Mouse (Mus musculus) spleen, adult 2 months (tissue): ENCODE measurements around the gene Sh2d4b.

Experiments
- CTCF ChIP-seq: fragments of 200-500 bp; IDR thresholded peaks from 2 replicates; pipeline ENCODE4 v1.5.1; 2011; ENCODE audit warnings: mild to moderate bottlenecking, inconsistent platforms; ENCODE audit not compliant: insufficient read depth, insufficient read length, insufficient replicate concordance; ENCODE audit errors: extremely low read depth
- POLR2A ChIP-seq: fragments of 200-500 bp; IDR thresholded peaks from 2 replicates; pipeline ENCODE4 v1.6.1; 2011; ENCODE audit warnings: low read depth, low read length, inconsistent platforms

DNA sequence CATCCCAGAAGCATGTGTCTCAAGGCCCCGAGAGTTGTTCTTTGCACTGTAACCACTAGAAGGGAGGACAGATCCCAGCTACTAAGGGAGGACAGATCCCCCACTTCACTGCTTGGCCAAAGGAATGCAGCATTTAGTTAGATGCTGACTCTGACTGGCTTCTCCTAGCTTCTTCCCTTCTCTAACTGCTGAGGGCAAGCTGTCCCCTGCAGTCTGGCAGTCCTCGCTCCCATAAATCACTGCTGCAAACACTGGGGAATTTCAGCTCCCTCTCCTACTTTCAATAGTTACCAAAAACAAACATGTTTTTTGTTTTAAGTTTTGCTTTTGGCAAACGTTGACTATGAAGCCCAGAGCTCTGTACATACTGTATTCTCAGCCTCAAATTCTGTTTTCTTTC lies 22.5 kb downstream of the Sh2d4b start:
- TF ChIP-seq POLR2A (no peak), CTCF (no peak)
